Comparison of ENCODE assay signal across 8 mouse cellular contexts in the genomic region with DNA sequence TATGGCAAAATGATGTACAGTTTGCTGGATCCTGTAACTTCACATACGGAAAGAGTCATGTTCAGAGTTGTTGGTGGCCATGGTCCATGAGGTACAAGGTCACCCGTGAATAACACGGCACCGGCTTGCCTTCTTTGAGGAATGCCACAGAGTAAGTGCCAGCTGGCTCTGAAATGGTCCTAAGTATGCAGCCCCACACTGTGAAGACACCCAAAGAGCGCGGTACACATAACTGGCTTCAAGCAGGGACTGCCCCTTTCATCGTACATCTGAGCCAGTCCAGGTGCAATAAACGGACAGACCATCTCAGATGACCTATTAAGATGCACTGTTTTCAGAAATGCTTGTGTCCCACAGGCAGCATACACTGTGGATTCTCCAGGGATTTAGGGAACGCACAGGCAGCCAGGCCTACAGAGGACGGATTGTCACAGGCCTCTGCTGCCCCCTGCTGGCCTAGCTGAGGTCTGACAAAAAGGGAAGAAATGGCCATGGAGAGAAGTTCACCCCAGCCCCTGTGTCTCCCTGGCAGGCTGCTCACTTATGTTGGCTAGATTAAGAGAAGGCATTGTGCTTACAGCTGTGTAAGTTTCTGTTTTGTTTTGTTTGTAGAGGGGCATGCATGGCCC.
DNase-seq lines count a peak whose midpoint lies in the region; ATAC-seq and TF ChIP-seq lines count a peak whose summit lies in the region.

No protein-coding gene starts in this region.

- no peak for TF ChIP-seq EP300 in lung, postnatal 0 days (IDR thresholded peaks at IDR 0.05)

- no peaks in the 10 kb centered on the region; a peak in 1 of 4 replicates for H3K4me1 ChIP-seq in ES-E14 (ENCODE audit: control insufficient read depth in 2 of 2, insufficient read depth in 2 of 2, low read length in 2 of 2, poor library complexity in 1 of 2)
- H3K4me1 ChIP-seq in forebrain, embryonic 12.5 days = peaks cover 12% of the 10 kb centered on the region
- H3K4me1 ChIP-seq in lung, postnatal 0 days (ENCODE audit: insufficient read depth, low read depth, low read length) = no peaks in the 10 kb centered on the region

- no peaks in the 10 kb centered on the region for H3K27me3 ChIP-seq in forebrain, embryonic 12.5 days
- H3K27me3 ChIP-seq in lung, postnatal 0 days (replicated peaks; ENCODE audit: insufficient read depth, low read length) = no peaks in the 10 kb centered on the region

- DNase-seq in ES-E14 (ENCODE audit: low read depth, low spot score) = peak; percentile 66
- DNase-seq in c-Kit-positive CD71-positive TER-119-negative erythroid progenitor cells, embryonic 14.5 days (ENCODE audit: low read depth) = peak; percentile 31
- DNase-seq in heart, postnatal 14 days = peak; percentile 83 to 85
- peak; percentile 58 to 85 for DNase-seq in kidney, postnatal 36 days
- DNase-seq in lung, postnatal 0 days (ENCODE audit: low spot score) = peak; percentile 84
- DNase-seq in retina, adult 2 months (ENCODE audit: low read depth, low spot score) = peak; percentile 64
- DNase-seq in thymus, postnatal 25 days = peak; percentile 57

- peak; percentile 93 for TF ChIP-seq CTCF in lung, postnatal 0 days (IDR thresholded peaks at IDR 0.05)

- peak; percentile 57 for ATAC-seq in forebrain, embryonic 12.5 days (ENCODE audit: low FRiP score)
- ATAC-seq in lung, postnatal 0 days = peak; percentile 57

- no peak overlapping the region for H3K4me3 ChIP-seq in ES-E14 (ENCODE audit: insufficient read depth in 1 of 2, low read depth in 1 of 2, low read length in 2 of 2, poor library complexity in 1 of 2, severe bottlenecking in 1 of 2)
- no peak overlapping the region for H3K4me3 ChIP-seq in forebrain, embryonic 12.5 days (replicated peaks)
- no peak overlapping the region for H3K4me3 ChIP-seq in lung, postnatal 0 days (ENCODE audit: low read depth, low read length)

- intact Hi-C loops in heart, postnatal 14 days (cut with DNase I) = loop anchor here (2.0 to 10.0 kb wide), 2 partner anchors 164 to 314 kb away; no protein-coding TSS in a partner anchor

- no peak overlapping the region for H3K9ac ChIP-seq in ES-E14 (ENCODE audit: insufficient read depth, low read depth, low read length, poor library complexity, severe bottlenecking)
- H3K9ac ChIP-seq in forebrain, embryonic 12.5 days = no peak overlapping the region
- no peak overlapping the region for H3K9ac ChIP-seq in lung, postnatal 0 days (replicated peaks; ENCODE audit: low read depth)

- no peak overlapping the region for H3K27ac ChIP-seq in ES-E14 (ENCODE audit: insufficient read depth, low read depth, low read length, poor library complexity, severe bottlenecking)
- H3K27ac ChIP-seq in forebrain, embryonic 12.5 days = no peak overlapping the region
- no peak overlapping the region for H3K27ac ChIP-seq in lung, postnatal 0 days (ENCODE audit: low read length)

- H3K9me3 ChIP-seq in ES-E14 (ENCODE audit: control insufficient read depth, insufficient read depth, low read depth, low read length) = no peaks in the 10 kb centered on the region
- no peaks in the 10 kb centered on the region for H3K9me3 ChIP-seq in forebrain, embryonic 12.5 days
- H3K9me3 ChIP-seq in lung, postnatal 0 days (ENCODE audit: low read length) = no peaks in the 10 kb centered on the region

- H3K4me2 ChIP-seq in forebrain, embryonic 12.5 days = no peak overlapping the region
- no peak overlapping the region for H3K4me2 ChIP-seq in lung, postnatal 0 days (replicated peaks; ENCODE audit: low read depth, low read length)

- H3K36me3 ChIP-seq in ES-E14 (ENCODE audit: control insufficient read depth, insufficient read depth, low read length, poor library complexity, severe bottlenecking) = no peaks in the 10 kb centered on the region
- no peaks in the 10 kb centered on the region for H3K36me3 ChIP-seq in forebrain, embryonic 12.5 days (replicated peaks)
- H3K36me3 ChIP-seq in lung, postnatal 0 days (ENCODE audit: insufficient read depth, low read length) = no peaks in the 10 kb centered on the region

- in situ Hi-C loops in ES-E14 (cut with MboI; ENCODE audit: low sequenced_read_pairs in 2 of 2, unreplicated experiment in 2 of 2) = loop anchor here in 1 of 2 experiments (25.0 kb wide), 1 partner anchor 327 kb away; no protein-coding TSS in a partner anchor

- 57% methylated on average over 10 of the region's 10 CpGs for whole genome bisulfite sequencing in forebrain, embryonic 12.5 days
- 58% methylated on average over 10 of the region's 10 CpGs for WGBS in lung, postnatal 0 days

TF ChIP-seq in ES-E14, 5 proteins besides CTCF, POLR2A, EP300 and RAD21:
- no peak for TF ChIP-seq CHD2 (IDR thresholded peaks at IDR 0.05; ENCODE audit: low read depth, low read length)
- no peak for TF ChIP-seq MAFK (IDR thresholded peaks at IDR 0.05; ENCODE audit: insufficient read depth, low read depth, low read length)
- TF ChIP-seq HCFC1 (IDR thresholded peaks at IDR 0.05; ENCODE audit: borderline replicate concordance, insufficient read depth, low read length) = no peak
- TF ChIP-seq ZNF384 (IDR thresholded peaks at IDR 0.05; ENCODE audit: low read depth, low read length) = no peak
- peak; percentile 55; the same call in 1 of the 2 replicates for TF ChIP-seq ZC3H11A (IDR thresholded peaks at IDR 0.05; ENCODE audit: borderline replicate concordance, low read depth, low read length)

Comparison
In these comparisons a context has a peak if more than half of its experiments do, and no peak if none do; other contexts are left out.
1. DNase-seq: peak in every context shown above with its lines; median percentile 84 in heart, postnatal 14 days; 84 in lung, postnatal 0 days; 72 in kidney, postnatal 36 days; 66 in ES-E14; 64 in retina, adult 2 months; 57 in thymus, postnatal 25 days; 31 in c-Kit-positive CD71-positive TER-119-negative erythroid progenitor cells, embryonic 14.5 days.